Mouse (Mus musculus): Measurements from ENCODE around the gene Coq4.

Coq4 gene

GRCm38 (mm10) chr2:29792772-29793487 lies 5.6 kb downstream of the Coq4 start:
- no peak for DNase-seq (ENCODE audit: low read depth, low spot score)

DNA sequence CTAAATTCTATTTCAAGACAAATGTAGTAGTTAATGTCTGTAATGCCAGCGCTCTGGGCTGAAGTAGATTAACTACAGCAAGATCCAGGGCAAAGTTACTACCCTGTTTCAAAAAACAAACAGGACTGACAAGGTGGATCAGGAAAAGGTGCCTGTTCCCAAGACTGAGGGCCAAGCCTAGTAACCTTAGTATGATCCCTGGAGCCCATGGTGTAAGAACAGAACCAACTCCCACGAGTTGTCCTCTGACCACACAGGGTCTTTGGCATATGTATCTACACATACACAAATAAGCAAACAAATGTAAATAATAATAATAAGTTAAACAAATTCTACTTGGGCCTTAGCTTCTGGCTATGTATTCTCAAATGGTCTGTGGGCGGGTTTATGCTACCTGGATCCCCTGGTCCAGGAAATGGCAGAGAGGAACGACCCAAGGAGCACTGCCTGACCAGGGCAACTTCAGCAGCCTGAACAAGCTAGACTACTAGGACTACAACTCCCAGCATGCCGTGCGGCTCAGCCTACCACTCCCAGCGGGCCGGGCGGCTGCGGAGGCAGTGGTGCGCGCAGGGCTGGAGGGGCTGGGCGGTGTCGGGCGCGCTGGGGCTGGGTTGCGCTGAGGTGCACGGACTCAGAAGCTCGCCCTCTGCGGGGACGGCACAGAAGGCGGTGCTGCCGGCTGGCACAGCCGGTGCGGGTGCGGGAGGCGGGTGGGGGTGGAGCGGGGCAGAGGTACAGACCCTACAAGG lies 15.0 kb downstream of the Coq4 start, which contains the start of gene Slc27a4:
Gene Slc27a4, plus strand, starts transcription at position 560 of the 752 bp plus-strand sequence.
- peak; percentile 83 for DNase-seq (ENCODE audit: low read depth, low spot score)

DNA sequence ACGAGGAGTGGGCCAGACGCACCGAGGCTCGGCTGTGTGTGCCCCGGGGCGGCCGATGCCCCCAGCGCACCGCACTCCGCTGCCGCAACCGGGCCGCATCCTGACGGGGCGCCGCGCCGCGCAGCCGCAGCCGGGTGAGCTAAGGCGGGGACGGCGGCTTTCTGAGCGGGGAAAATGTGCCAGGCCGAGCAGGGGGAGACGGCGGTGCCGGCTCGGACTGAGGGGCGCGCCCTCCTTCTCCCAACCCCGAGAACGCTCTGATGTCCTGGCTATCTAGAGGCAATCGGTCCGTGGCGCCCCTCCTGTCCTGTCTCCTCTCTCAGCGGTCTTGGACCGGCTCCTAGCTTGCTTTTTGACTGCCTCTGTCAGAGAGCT lies 15.5 kb downstream of the Coq4 start:
- DNase-seq (ENCODE audit: low read depth, low spot score): peak; percentile 22

GRCm38 (mm10) chr2:29803400-29803831 lies 16.1 kb downstream of the Coq4 start:
- no peak for DNase-seq (ENCODE audit: low read depth, low spot score)

DNA sequence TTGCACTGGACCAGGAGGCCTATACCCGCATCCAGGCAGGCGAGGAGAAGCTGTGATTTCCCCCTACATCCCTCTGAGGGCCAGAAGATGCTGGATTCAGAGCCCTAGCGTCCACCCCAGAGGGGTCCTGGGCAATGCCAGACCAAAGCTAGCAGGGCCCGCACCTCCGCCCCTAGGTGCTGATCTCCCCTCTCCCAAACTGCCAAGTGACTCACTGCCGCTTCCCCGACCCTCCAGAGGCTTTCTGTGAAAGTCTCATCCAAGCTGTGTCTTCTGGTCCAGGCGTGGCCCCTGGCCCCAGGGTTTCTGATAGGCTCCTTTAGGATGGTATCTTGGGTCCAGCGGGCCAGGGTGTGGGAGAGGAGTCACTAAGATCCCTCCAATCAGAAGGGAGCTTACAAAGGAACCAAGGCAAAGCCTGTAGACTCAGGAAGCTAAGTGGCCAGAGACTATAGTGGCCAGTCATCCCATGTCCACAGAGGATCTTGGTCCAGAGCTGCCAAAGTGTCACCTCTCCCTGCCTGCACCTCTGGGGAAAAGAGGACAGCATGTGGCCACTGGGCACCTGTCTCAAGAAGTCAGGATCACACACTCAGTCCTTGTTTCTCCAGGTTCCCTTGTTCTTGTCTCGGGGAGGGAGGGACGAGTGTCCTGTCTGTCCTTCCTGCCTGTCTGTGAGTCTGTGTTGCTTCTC lies 28.5 kb downstream of the Coq4 start:
- DNase-seq (ENCODE audit: low read depth, low spot score): no peak

- peak; percentile 77 for DNase-seq (ENCODE audit: low read depth, low spot score)
Measured at GRCm38 (mm10) chr2:29817426-29818232, 30.3 kb downstream of the Coq4 start.

- no peak for DNase-seq (ENCODE audit: low read depth, low spot score)
Measured at GRCm38 (mm10) chr2:29819363-29819762, 32.1 kb downstream of the Coq4 start.

DNA sequence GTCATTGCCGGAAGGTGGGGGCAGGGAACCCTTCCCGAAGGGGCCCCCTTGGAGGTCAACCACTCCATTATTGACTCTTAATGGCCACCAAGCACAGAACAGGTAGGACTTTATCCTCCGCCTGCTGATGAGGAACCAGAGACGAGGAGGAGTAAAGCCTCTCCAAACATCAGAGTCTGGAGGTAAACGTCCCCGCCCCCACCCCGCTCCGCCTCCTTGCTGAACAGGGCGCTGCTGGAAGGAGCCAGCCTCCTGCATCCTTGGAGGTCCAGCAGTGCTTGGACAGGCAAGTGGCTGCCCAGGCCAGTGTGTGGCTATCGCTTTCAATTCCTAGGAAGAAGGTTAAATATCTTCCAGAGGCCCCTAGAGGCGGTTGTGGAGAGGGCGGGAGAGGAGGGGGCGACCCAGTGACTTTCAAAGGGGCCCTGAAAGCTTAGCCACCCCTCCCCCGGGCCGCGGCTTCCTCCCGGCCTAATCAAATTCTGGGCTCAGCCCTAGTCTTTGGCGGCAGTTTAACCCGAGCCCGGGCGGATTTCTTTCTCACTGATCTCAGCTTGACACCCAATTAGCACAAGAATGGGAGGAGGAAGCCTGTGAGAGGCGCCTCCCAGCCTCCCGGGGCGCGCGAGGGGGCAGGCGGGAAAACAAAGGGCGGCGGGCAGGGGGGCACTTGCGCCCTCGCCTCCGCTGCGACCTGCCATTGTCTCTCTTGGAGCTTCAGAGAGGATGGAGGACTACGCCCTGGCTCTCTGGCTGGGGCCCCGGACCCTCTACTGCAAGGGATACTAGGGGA lies 32.9 kb downstream of the Coq4 start, which contains the start of gene Urm1:
Gene Urm1, plus strand, starts transcription at position 51 of the 793 bp plus-strand sequence.
- DNase-seq (ENCODE audit: low read depth, low spot score): peak; percentile 76

DNA sequence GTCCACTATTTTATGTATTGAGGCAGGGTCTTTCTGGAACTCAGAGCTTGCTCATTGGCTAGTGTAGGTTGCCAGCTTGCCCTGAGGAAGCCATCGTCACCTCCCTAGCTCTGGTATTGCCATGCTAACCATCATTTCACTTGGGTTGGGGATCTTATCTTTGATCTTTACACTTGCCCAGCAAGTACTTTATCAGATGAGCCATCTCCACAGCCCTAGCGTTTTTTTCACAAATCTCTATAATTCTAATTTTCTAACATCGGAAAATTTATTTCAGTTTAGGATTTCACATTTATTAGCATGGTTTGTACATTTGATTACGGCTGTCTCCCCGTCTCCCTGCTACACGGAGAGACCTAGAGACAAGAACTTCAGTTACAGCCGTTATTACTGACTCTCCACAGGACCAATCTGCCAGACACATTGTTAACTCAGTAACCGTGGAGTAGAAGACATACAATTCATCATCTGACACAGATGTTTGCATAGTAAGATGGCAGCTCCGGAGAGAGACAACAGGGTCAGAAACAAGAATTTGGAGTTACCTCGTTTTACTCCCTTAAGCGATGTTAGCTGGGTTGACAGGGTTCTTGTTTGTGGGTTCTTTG lies 39.1 kb downstream of the Coq4 start:
- DNase-seq (ENCODE audit: low read depth, low spot score): no peak

- DNase-seq (ENCODE audit: low read depth, low spot score): peak; percentile 93
Measured at GRCm38 (mm10) chr2:29826926-29827708, 39.8 kb downstream of the Coq4 start.

DNA sequence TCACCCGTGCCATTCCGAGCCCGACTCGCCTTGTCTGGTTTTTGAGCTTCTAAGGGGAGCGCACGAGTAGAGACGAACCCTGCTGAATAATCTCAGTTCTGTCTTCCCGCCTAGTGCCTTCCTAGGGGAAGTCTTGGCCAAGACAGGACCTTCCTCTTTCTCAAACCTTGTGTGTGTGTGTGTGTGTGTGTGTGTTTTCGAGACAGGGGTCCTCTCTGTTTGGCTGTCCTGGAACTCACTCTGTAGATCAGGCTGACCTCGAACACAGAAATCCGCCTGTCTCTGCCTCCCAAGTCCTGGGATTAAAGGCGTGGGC lies 40.4 kb downstream of the Coq4 start:
- no peak for DNase-seq (ENCODE audit: low read depth, low spot score)

- no peak for DNase-seq (ENCODE audit: low read depth, low spot score)
Measured at GRCm38 (mm10) chr2:29831106-29831505, 43.8 kb downstream of the Coq4 start.

- no peak for DNase-seq (ENCODE audit: low read depth, low spot score)
Measured at GRCm38 (mm10) chr2:29833796-29834195, 46.5 kb downstream of the Coq4 start.

GRCm38 (mm10) chr2:29835391-29835899 lies 48.2 kb downstream of the Coq4 start:
- no peak for DNase-seq (ENCODE audit: low read depth, low spot score)

DNA sequence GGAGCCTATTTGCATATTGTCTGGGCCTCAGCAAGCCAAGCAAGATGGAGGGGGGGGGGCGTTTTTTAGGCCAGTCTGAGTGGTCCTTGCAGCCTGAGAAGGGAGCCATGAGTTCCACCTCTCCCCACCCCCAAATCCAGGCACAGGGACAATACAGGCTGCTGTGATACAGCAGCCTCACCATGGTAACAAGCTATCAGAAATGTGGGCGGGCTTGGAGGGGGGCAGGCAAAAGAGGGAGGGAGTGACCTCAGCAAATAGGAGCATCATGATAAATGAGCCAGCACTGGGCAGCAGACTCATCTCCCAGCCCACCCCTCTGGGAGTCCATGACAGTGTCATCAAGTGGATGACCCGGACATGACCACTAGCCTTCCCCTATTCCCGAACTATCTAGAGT lies 52.2 kb downstream of the Coq4 start:
- DNase-seq (ENCODE audit: low read depth, low spot score): no peak

DNA sequence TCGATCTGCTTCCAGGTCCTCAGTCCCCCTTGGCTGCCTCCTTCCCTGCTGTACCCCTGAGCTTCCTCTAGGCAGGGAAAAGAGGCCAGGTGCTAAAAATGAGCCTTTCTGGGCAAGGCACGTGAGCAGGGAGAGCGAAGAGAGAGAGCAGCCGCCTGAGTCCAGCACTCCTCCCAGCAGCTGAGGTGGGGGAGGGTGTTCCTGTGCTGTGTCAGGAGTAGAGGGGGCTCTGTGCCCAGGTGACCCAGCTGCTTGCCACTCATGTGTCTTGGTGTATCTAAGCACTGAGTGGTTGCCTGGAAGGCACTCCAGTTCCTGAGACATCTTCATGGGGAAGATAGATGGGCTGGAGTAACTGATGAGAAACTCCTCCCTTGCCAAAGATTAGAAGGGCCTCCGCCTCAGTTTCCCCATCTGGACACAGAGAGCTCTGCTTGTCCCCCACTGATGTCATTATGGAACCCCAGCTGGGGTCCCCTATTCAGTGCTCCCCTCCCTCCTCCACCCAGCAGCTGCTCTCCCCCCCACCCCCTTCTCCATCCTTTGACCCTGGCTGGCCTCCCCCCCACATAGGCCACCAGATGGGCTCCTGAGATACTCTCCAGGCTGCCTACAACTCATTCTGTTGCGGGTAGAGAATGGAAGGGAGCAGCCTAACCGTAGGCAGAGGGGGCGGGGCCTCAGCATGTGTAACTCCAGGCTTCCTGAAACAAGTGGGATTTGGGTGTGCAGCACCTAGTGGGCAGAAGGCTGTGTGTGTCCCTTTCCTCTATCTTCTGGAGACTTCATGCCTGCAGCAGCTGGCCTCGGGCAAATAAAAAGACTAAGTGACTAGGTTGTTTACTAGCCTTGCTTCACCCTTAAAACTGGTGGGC lies 56.2 kb downstream of the Coq4 start:
- no peak for DNase-seq (ENCODE audit: low read depth, low spot score)

GRCm38 (mm10) chr2:29844115-29844514 lies 56.8 kb downstream of the Coq4 start:
- DNase-seq (ENCODE audit: low read depth, low spot score): no peak

DNA sequence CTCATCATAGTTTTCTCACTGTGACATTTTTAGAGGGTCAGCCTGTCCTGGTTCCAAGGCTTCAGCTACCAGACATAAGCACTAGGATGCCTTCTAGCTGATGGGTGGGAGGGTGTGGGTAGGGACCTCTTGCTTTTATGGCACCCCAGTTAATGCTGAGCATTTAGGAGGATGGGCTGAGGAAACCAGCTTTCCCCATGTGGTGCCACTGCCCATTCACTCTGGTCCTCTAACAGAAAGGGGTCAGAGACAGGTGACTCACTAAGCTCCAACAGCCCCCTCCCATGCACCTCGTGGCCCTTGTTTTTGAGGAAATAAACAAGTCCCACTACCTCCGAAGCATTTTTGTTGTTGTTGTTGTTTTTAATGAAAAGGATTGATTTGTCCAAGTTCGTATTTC lies 57.4 kb downstream of the Coq4 start:
- DNase-seq (ENCODE audit: low read depth, low spot score): no peak
